Mouse (Mus musculus) lung, postnatal 10 days (tissue): ENCODE measurements around the gene Itga8.

Experiments used
- DNase-seq: peaks from one replicate; pipeline ENCODE4 v3.0.0; 2021

The Itga8 gene

GRCm38 (mm10) chr2:12189026-12189425 is 112.7 kb downstream of the Itga8 start:
- no peak for DNase-seq

- no peak for DNase-seq
Observed at GRCm38 (mm10) chr2:12187646-12188045, 114.1 kb downstream of the Itga8 start.

GRCm38 (mm10) chr2:12182402-12182948 is 119.2 kb downstream of the Itga8 start:
- DNase-seq: no peak

GRCm38 (mm10) chr2:12180635-12181034 is 121.1 kb downstream of the Itga8 start:
- no peak for DNase-seq

GRCm38 (mm10) chr2:12174722-12175427 is 126.8 kb downstream of the Itga8 start:
- no peak for DNase-seq

GRCm38 (mm10) chr2:12170221-12170620 is 131.5 kb downstream of the Itga8 start:
- DNase-seq: no peak

GRCm38 (mm10) chr2:12160486-12160885 is 141.2 kb downstream of the Itga8 start:
- peak; percentile 53 for DNase-seq

GRCm38 (mm10) chr2:12157001-12157400 is 144.7 kb downstream of the Itga8 start:
- no peak for DNase-seq

GRCm38 (mm10) chr2:12156401-12156800 is 145.3 kb downstream of the Itga8 start:
- no peak for DNase-seq

GRCm38 (mm10) chr2:12154676-12155075 is 147.0 kb downstream of the Itga8 start:
- DNase-seq: peak; percentile 29

GRCm38 (mm10) chr2:12153551-12153950 is 148.2 kb downstream of the Itga8 start:
- no peak for DNase-seq

GRCm38 (mm10) chr2:12147902-12148301 is 153.8 kb downstream of the Itga8 start:
- DNase-seq: no peak

GRCm38 (mm10) chr2:12146612-12147011 is 155.1 kb downstream of the Itga8 start:
- no peak for DNase-seq

GRCm38 (mm10) chr2:12138765-12139368 is 162.9 kb downstream of the Itga8 start:
- DNase-seq: no peak

GRCm38 (mm10) chr2:12126580-12126979 is 175.1 kb downstream of the Itga8 start:
- DNase-seq: no peak

- no peak for DNase-seq
Observed at GRCm38 (mm10) chr2:12115479-12115878, 186.2 kb downstream of the Itga8 start.

GRCm38 (mm10) chr2:12109306-12109705 is 192.4 kb downstream of the Itga8 start:
- DNase-seq: peak; percentile 28

- no peak for DNase-seq
Observed at GRCm38 (mm10) chr2:12108306-12108705, 193.4 kb downstream of the Itga8 start.

- DNase-seq: peak; percentile 19
Observed at GRCm38 (mm10) chr2:12107265-12107664, 194.5 kb downstream of the Itga8 start.

- DNase-seq: no peak
Observed at GRCm38 (mm10) chr2:12103183-12103582, 198.5 kb downstream of the Itga8 start.

- no peak for DNase-seq
Observed at GRCm38 (mm10) chr2:12092203-12092984, 209.3 kb downstream of the Itga8 start.

- DNase-seq: no peak
Observed at GRCm38 (mm10) chr2:12090993-12091392, 210.7 kb downstream of the Itga8 start.

- DNase-seq: no peak
Observed at GRCm38 (mm10) chr2:12085492-12085891, 216.2 kb downstream of the Itga8 start.

- no peak for DNase-seq
Observed at GRCm38 (mm10) chr2:12084341-12084740, 217.4 kb downstream of the Itga8 start.
